Mouse (Mus musculus) granulocyte monocyte progenitor cell, adult 5-6 weeks (primary cell): Measurements from ENCODE around the gene Mmp23. TPM values are rescaled to one million over a fixed set of nuclear protein-coding genes. Genes with fewer than 3 reads are reported as not detected.
A peak's percentile ranks its signal among the peaks of the same experiment; 100 is the strongest.

Experiments
- ATAC-seq: replicated peaks from 2 replicates; pipeline ENCODE4 v1.8.0; 2016; ENCODE audit warnings: mild to moderate bottlenecking, moderate TSS enrichment, inconsistent platforms; ENCODE audit not compliant: poor library complexity, severe bottlenecking
- total RNA-seq, 2 experiments: library from RNA; stranded (forward) in 1 of 2; stranded (reverse) in 1 of 2; fragments of 200-712, 200-1000 nt in 1 of 2; fragments of >200 nt in 1 of 2; fragmentation: Nextera tagmentation in 1 of 2; gene quantifications; 2 replicates each; pipeline ENCODE4 v1.2.3; 2014 to 2017

Mmp23 gene
- total RNA-seq, 2 experiments from 2014 or later = not detected

GRCm38 (mm10) chr4:155603801-155604200, 49.4 kb downstream of the Mmp23 start:
- ATAC-seq = no peak

- ATAC-seq = no peak
These were observed 50.4 kb downstream of the Mmp23 start for GRCm38 (mm10) chr4:155602753-155603152.

DNA sequence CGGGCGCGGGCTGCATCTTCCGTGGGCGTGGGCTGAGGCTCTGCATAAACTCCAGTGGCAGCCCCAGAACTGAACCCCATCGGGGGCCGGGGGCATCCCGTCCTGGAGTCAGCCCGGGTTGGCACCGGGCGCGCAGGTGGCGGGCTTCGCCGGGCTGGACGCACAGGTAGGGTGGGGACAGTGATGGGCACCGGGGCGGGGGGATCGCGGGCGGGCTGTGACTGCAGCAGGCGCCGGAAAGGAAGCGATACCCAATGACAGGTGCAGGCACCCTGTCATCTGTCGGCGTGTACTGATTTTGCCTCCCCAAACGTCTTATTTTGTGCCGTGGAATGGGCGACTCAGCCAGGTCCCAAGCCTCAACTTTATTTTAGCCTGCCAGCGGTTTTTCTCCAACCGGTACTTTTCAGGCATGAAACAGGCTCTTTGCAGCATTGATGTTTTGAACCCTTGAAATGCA, 51.2 kb downstream of the Mmp23 start:
- peak; percentile 10; the same call in 1 of the 2 replicates for ATAC-seq

- peak; percentile 82 for ATAC-seq
These were observed 51.8 kb downstream of the Mmp23 start, which contains the start of gene Slc35e2 for GRCm38 (mm10) chr4:155601091-155601996. Slc35e2 (plus strand) TSS chr4:155601416.

Other genes starting within 250 kb of the Mmp23 start
- 0.92 TPM in 1 of 2 replicates, not detected in the other for gene Cfap74, start 244.2 kb downstream of the Mmp23 start, total RNA-seq (2014; fragmentation: Nextera tagmentation)
- gene Cfap74, start 244.2 kb downstream of the Mmp23 start, total RNA-seq (2017) = 0.13 TPM in 1 of 2 replicates, not detected in the other
- gene Tmem52, start 184.3 kb downstream of the Mmp23 start, total RNA-seq (2014; fragmentation: Nextera tagmentation) = not detected in 2 replicates
- not detected in 2 replicates for gene Tmem52, start 184.3 kb downstream of the Mmp23 start, total RNA-seq (2017)
- gene Gnb1, start 162.0 kb downstream of the Mmp23 start, total RNA-seq (2014; fragmentation: Nextera tagmentation) = 220 and 223 TPM in 2 replicates
- 135 and 137 TPM in 2 replicates for gene Gnb1, start 162.0 kb downstream of the Mmp23 start, total RNA-seq (2017)
- 70.8 and 90.6 TPM in 2 replicates for gene Nadk, start 91.0 kb downstream of the Mmp23 start, total RNA-seq (2014; fragmentation: Nextera tagmentation)
- gene Nadk, start 91.0 kb downstream of the Mmp23 start, total RNA-seq (2017) = 74.1 and 76.1 TPM in 2 replicates
- 10.4 and 16.8 TPM in 2 replicates for gene Slc35e2, start 52.0 kb downstream of the Mmp23 start, total RNA-seq (2014; fragmentation: Nextera tagmentation)
- 6.9 and 10.3 TPM in 2 replicates for gene Slc35e2, start 52.0 kb downstream of the Mmp23 start, total RNA-seq (2017)
- 53.9 and 57.8 TPM in 2 replicates for gene Cdk11b, start 28.5 kb downstream of the Mmp23 start, total RNA-seq (2014; fragmentation: Nextera tagmentation)
- gene Cdk11b, start 28.5 kb downstream of the Mmp23 start, total RNA-seq (2017) = 42.1 and 44.8 TPM in 2 replicates
- not detected in 2 replicates for gene Gm10563, start 8.0 kb downstream of the Mmp23 start, total RNA-seq (2014; fragmentation: Nextera tagmentation)
- not detected in 2 replicates for gene Gm10563, start 8.0 kb downstream of the Mmp23 start, total RNA-seq (2017)
- 2.9 and 18.0 TPM in 2 replicates for gene Mib2, start 15.8 kb upstream of the Mmp23 start, total RNA-seq (2014; fragmentation: Nextera tagmentation)
- 15.6 and 17.7 TPM in 2 replicates for gene Mib2, start 15.8 kb upstream of the Mmp23 start, total RNA-seq (2017)
- gene Fndc10, start 41.0 kb upstream of the Mmp23 start, total RNA-seq (2014; fragmentation: Nextera tagmentation) = 2.8 and 7.6 TPM in 2 replicates
- 0.88 and 2.1 TPM in 2 replicates for gene Fndc10, start 41.0 kb upstream of the Mmp23 start, total RNA-seq (2017)
- gene Ssu72, start 51.4 kb upstream of the Mmp23 start, total RNA-seq (2014; fragmentation: Nextera tagmentation) = 58.5 and 75.8 TPM in 2 replicates
- 80.5 and 99.6 TPM in 2 replicates for gene Ssu72, start 51.4 kb upstream of the Mmp23 start, total RNA-seq (2017)
- gene Tmem240, start 81.4 kb upstream of the Mmp23 start, total RNA-seq (2014; fragmentation: Nextera tagmentation) = 0.32 and 0.95 TPM in 2 replicates
- 0.31 TPM in 1 of 2 replicates, not detected in the other for gene Tmem240, start 81.4 kb upstream of the Mmp23 start, total RNA-seq (2017)
- 66.8 and 134 TPM in 2 replicates for gene Atad3a, start 107.7 kb upstream of the Mmp23 start, total RNA-seq (2014; fragmentation: Nextera tagmentation)
- 95.3 and 118 TPM in 2 replicates for gene Atad3a, start 107.7 kb upstream of the Mmp23 start, total RNA-seq (2017)
- not detected in 2 replicates for gene Vwa1, start 121.3 kb upstream of the Mmp23 start, total RNA-seq (2014; fragmentation: Nextera tagmentation)
- gene Vwa1, start 121.3 kb upstream of the Mmp23 start, total RNA-seq (2017) = 0.26 and 0.36 TPM in 2 replicates
- gene Tmem88b, start 132.5 kb upstream of the Mmp23 start, total RNA-seq (2014; fragmentation: Nextera tagmentation) = not detected in 2 replicates
- gene Tmem88b, start 132.5 kb upstream of the Mmp23 start, total RNA-seq (2017) = not detected in 2 replicates
- gene Ankrd65, start 137.1 kb upstream of the Mmp23 start, total RNA-seq (2014; fragmentation: Nextera tagmentation) = not detected in 2 replicates
- not detected in 2 replicates for gene Ankrd65, start 137.1 kb upstream of the Mmp23 start, total RNA-seq (2017)
- gene Mrpl20, start 149.5 kb upstream of the Mmp23 start, total RNA-seq (2014; fragmentation: Nextera tagmentation) = 191 and 198 TPM in 2 replicates
- 84.2 and 91.1 TPM in 2 replicates for gene Mrpl20, start 149.5 kb upstream of the Mmp23 start, total RNA-seq (2017)
- gene Ccnl2, start 159.1 kb upstream of the Mmp23 start, total RNA-seq (2014; fragmentation: Nextera tagmentation) = 94.6 and 104 TPM in 2 replicates
- 75.5 and 84.0 TPM in 2 replicates for gene Ccnl2, start 159.1 kb upstream of the Mmp23 start, total RNA-seq (2017)
- gene Aurkaip1, start 177.9 kb upstream of the Mmp23 start, total RNA-seq (2014; fragmentation: Nextera tagmentation) = 130 and 149 TPM in 2 replicates
- 101 and 159 TPM in 2 replicates for gene Aurkaip1, start 177.9 kb upstream of the Mmp23 start, total RNA-seq (2017)
- 0.39 TPM in 1 of 2 replicates, not detected in the other for gene Mxra8, start 186.3 kb upstream of the Mmp23 start, total RNA-seq (2014; fragmentation: Nextera tagmentation)
- not detected in 2 replicates for gene Mxra8, start 186.3 kb upstream of the Mmp23 start, total RNA-seq (2017)
- 10.1 and 20.3 TPM in 2 replicates for gene Dvl1, start 194.0 kb upstream of the Mmp23 start, total RNA-seq (2014; fragmentation: Nextera tagmentation)
- 12.4 and 21.6 TPM in 2 replicates for gene Dvl1, start 194.0 kb upstream of the Mmp23 start, total RNA-seq (2017)
- gene Tas1r3, start 210.0 kb upstream of the Mmp23 start, total RNA-seq (2014; fragmentation: Nextera tagmentation) = 1.5 TPM in 1 of 2 replicates, not detected in the other
- 0.30 and 0.93 TPM in 2 replicates for gene Tas1r3, start 210.0 kb upstream of the Mmp23 start, total RNA-seq (2017)
- 9.4 and 16.7 TPM in 2 replicates for gene Cptp, start 216.1 kb upstream of the Mmp23 start, total RNA-seq (2014; fragmentation: Nextera tagmentation)
- 7.0 and 7.8 TPM in 2 replicates for gene Cptp, start 216.1 kb upstream of the Mmp23 start, total RNA-seq (2017)
- gene Ints11, start 216.2 kb upstream of the Mmp23 start, total RNA-seq (2014; fragmentation: Nextera tagmentation) = 49.0 and 64.7 TPM in 2 replicates
- gene Ints11, start 216.2 kb upstream of the Mmp23 start, total RNA-seq (2017) = 34.7 and 37.9 TPM in 2 replicates
- gene Pusl1, start 238.4 kb upstream of the Mmp23 start, total RNA-seq (2014; fragmentation: Nextera tagmentation) = 21.2 and 29.3 TPM in 2 replicates
- gene Pusl1, start 238.4 kb upstream of the Mmp23 start, total RNA-seq (2017) = 41.8 and 48.6 TPM in 2 replicates
- 10.7 and 23.1 TPM in 2 replicates for gene Acap3, start 238.4 kb upstream of the Mmp23 start, total RNA-seq (2014; fragmentation: Nextera tagmentation)
- gene Acap3, start 238.4 kb upstream of the Mmp23 start, total RNA-seq (2017) = 6.0 and 6.1 TPM in 2 replicates